Mouse (Mus musculus) liver, embryonic 16.5 days (tissue): ENCODE data around the gene Med7. TPM values are rescaled to one million over a fixed set of nuclear protein-coding genes. Genes with fewer than 3 reads are reported as not detected.

Source experiments
- ATAC-seq: fragments of 200-750 bp; cut with Nextera tagmentation; 2 replicates; pipeline ENCODE4 v1.8.0; 2017; ENCODE audit warnings: low read depth, mild to moderate bottlenecking, moderate number of reproducible peaks, moderate library complexity
- H3K27ac ChIP-seq: fragments of 300-500 bp; sonication (generic); 2 replicates; pipeline ENCODE4 v1.5.1; 2014; ENCODE audit warnings: mild to moderate bottlenecking, low read length
- H3K27me3 ChIP-seq: fragments of 300-500 bp; sonication (generic); 2 replicates; pipeline ENCODE4 v1.6.1; 2014; ENCODE audit warnings: low read depth, low read length, mixed read lengths; ENCODE audit not compliant: control insufficient read depth, insufficient read depth
- H3K36me3 ChIP-seq: fragments of 300-500 bp; sonication (generic); 2 replicates; pipeline ENCODE4 v1.6.1; 2014; ENCODE audit warnings: mild to moderate bottlenecking; ENCODE audit not compliant: control insufficient read depth, insufficient read depth
- H3K4me1 ChIP-seq: fragments of 300-500 bp; sonication (generic); 2 replicates; pipeline ENCODE4 v1.6.1; 2014; ENCODE audit warnings: low read depth, low read length, mixed read lengths; ENCODE audit not compliant: control insufficient read depth
- H3K4me2 ChIP-seq: fragments of 300-500 bp; sonication (generic); 2 replicates; pipeline ENCODE4 v1.6.1; 2014; ENCODE audit warnings: low read depth, low read length, mixed read lengths
- H3K4me3 ChIP-seq: fragments of 300-500 bp; sonication (generic); 2 replicates; pipeline ENCODE4 v1.5.1; 2014; ENCODE audit warnings: low read depth, mild to moderate bottlenecking, low read length
- H3K9ac ChIP-seq: fragments of 300-500 bp; sonication (generic); 2 replicates; pipeline ENCODE4 v1.6.1; 2014; ENCODE audit warnings: low read depth, low read length
- H3K9me3 ChIP-seq: fragments of 300-500 bp; sonication (generic); replicated peaks from 2 replicates; pipeline ENCODE4 v1.6.1; 2016; ENCODE audit warnings: low read length; ENCODE audit not compliant: control insufficient read depth
- WGBS: fragments of 180-500 bp; shearing (Covaris S2); extraction: QIAGEN DNeasy Blood & Tissue Kit; methylation state at CpG from one replicate; pipeline ENCODE4 v1.1.7; 2014; ENCODE audit not compliant: insufficient replicate concordance; 5-methylcytosine and 5-hydroxymethylcytosine counted together
- polyA plus RNA-seq: library from polyadenylated mRNA; unstranded; fragments of >200 nt; fragmentation: Nextera tagmentation; extraction: Ambion mirVana; gene quantifications from 2 replicates; pipeline ENCODE4 v1.2.1, GENCODE M21; 2015

The Med7 gene
- polyA plus RNA-seq, result 44.8 and 49.7 TPM in 2 replicates

- peaks cover 10% of the 10 kb centered on the region for H3K36me3 ChIP-seq
- peak within 1 kb of the TSS; percentile 99 for H3K27ac ChIP-seq
- under 1% methylated on average over 59 of the region's 59 CpGs for WGBS
- peak within 1 kb of the TSS; percentile 72 for H3K4me2 ChIP-seq
- H3K4me1 ChIP-seq, result peaks cover 30% of the 10 kb centered on the region
- H3K4me3 ChIP-seq, result peak within 1 kb of the TSS; percentile 100
- H3K27me3 ChIP-seq, result no peaks in the 10 kb centered on the region
- ATAC-seq, result peak; percentile 97
- no peaks in the 10 kb centered on the region for H3K9me3 ChIP-seq
- peak within 1 kb of the TSS; percentile 100 for H3K9ac ChIP-seq
Measured at GRCm38 (mm10) chr11:46436760-46437458, at the start of gene Med7. Med7 (plus strand) TSS chr11:46436925.

DNA sequence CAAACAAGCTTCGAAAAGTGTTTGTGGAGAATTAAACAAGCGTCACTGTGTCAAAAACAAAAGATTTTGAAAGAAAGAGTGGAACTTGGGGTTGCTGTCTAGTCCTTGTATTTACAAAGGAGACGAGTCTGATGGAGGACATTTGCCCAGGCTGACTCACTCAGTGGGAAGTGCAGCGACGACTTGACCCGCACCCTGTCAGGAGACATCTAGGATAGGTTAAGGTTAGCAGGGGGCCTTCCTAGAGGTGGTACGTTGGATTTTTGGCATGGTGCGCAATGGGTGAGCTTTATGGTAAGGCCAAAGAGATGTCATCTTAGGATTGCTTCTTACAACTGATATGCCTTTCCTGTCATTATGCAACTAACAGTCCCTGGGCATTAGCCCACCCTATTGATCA, 49.7 kb upstream of the Med7 start:
- Histone ChIP-seq H3K4me3 (no peak overlapping the region), H3K27ac (no peak overlapping the region), H3K36me3 (no peaks in the 10 kb centered on the region), H3K4me1 (no peaks in the 10 kb centered on the region), H3K27me3 (no peaks in the 10 kb centered on the region), H3K9me3 (no peaks in the 10 kb centered on the region), H3K9ac (no peak overlapping the region), H3K4me2 (no peak overlapping the region)
- ATAC-seq, result no peak
- WGBS, result 75% methylated on average over 8 of the region's 8 CpGs

DNA sequence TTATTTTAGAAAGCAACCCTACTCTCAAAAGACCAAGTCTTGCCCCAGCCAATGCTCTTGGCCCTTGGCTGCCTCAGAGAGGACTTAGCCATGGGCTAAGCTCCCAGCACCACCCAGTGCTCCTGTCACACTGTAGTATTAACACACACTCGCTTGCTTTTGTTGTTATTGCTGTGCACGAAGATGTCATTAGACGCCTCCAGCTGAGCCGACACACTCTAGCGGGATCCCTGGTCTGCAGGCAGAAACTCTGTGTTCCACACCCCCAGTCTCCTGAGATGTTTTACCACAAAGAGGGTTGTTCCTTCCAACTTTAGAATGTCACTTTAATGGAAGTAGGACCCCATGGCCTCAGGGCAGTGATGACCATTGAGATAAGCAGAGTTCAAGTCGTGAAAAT, 48.3 kb upstream of the Med7 start:
- no peak overlapping the region for H3K4me3 ChIP-seq
- no peak overlapping the region for H3K9ac ChIP-seq
- H3K36me3 ChIP-seq, result no peaks in the 10 kb centered on the region
- no peaks in the 10 kb centered on the region for H3K4me1 ChIP-seq
- H3K9me3 ChIP-seq, result no peaks in the 10 kb centered on the region
- no peak for ATAC-seq
- H3K4me2 ChIP-seq, result no peak overlapping the region
- H3K27me3 ChIP-seq, result no peaks in the 10 kb centered on the region
- H3K27ac ChIP-seq, result no peak overlapping the region
- WGBS, result 61% methylated on average over 6 of the region's 6 CpGs

DNA sequence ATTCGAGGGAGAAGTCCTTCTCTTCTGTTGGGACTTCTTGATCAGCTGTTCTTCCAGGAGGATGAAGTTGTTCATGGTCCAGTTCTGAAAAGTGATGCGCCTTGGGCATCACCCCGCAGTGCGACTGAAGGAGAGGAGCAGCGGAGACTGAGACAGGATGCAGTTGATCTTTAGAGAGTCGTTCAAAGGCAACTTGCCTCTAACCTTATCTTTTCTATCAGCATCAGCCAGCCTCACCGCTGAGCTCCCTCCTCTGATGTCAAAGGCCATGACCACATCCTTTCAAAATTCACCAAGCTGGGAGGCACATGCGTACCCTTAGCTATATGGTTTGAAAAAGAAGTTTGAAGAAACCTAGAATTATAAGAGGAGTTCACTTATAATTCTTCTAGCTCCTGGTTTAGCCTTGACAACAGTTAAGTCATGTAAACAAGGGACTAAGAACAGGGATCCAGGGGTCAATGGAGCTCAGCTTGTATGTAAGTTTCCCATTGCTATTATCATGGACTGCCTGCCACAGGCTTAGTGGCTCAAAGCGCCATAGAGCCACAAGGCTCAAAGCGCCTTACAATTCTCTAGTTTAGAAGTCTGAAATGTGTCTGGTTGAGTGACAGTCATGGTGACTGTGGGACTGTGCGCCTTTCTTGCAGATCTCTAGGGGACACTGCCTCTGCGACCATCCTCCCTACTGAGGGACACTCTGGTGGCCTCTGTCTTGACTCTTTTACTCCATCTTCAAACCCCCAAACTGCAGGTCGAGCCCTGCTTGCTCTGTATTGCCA, 47.2 kb upstream of the Med7 start, which contains the start of gene Itk:
Gene Itk (minus strand): TSS at position 180 of the 782 bp plus-strand sequence.
- H3K27ac ChIP-seq, result no peak within 1 kb of the TSS
- no peak within 1 kb of the TSS for H3K4me3 ChIP-seq
- WGBS, result 43% methylated on average over 13 of the region's 13 CpGs
- H3K9me3 ChIP-seq, result no peaks in the 10 kb centered on the region
- H3K27me3 ChIP-seq, result no peaks in the 10 kb centered on the region
- no peak within 1 kb of the TSS for H3K4me2 ChIP-seq
- no peak for ATAC-seq
- H3K9ac ChIP-seq, result no peak within 1 kb of the TSS
- no peaks in the 10 kb centered on the region for H3K4me1 ChIP-seq
- no peaks in the 10 kb centered on the region for H3K36me3 ChIP-seq

DNA sequence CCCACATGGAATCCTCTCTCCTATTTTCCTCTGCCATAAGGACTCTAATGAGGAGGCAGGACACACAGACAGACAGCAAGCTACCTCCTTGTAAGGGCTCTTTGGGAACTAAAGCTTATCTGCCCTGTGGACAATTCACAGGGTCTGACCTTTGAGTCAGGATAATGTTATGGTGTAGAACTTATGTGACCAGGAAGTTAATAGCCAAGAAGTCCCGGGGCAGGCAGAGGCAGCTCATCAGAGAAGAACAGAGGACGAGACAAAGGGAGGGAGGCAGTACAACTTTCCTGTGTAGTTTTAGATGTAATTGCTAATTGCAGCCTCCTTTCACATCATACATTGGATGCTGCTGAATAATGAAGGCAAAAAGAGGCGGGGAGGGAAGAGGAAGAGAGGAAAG, 46.1 kb upstream of the Med7 start:
- Histone ChIP-seq H3K36me3 (no peaks in the 10 kb centered on the region), H3K27me3 (no peaks in the 10 kb centered on the region), H3K27ac (no peak overlapping the region), H3K4me1 (no peaks in the 10 kb centered on the region), H3K9me3 (no peaks in the 10 kb centered on the region), H3K4me3 (no peak overlapping the region), H3K9ac (no peak overlapping the region), H3K4me2 (no peak overlapping the region)
- WGBS, result 35% methylated on average over 3 of the region's 3 CpGs
- ATAC-seq, result no peak

DNA sequence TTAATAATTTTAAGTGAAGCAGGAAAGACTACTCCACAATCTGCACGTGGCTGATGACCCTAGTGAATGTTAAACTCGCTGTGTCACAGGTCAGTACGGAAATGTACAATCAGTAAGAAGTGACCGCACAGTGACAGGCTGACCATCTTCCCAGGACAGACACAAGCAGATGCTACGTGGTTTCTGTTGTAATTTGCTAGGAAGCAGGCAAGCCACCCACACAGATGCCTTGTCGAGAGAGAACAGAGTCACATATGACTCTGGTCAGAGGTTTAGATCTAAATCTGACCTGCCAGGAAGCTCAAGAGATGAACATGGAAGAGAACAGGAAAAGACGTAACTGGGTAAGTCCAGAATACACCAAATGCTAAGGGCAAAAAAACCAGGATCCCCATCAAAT, 43.8 kb upstream of the Med7 start:
- H3K9ac ChIP-seq, result no peak overlapping the region
- H3K4me1 ChIP-seq, result peaks cover 5% of the 10 kb centered on the region
- no peak overlapping the region for H3K4me3 ChIP-seq
- no peak for ATAC-seq
- 48% methylated on average over 7 of the region's 7 CpGs for WGBS
- H3K27ac ChIP-seq, result no peak overlapping the region
- no peak overlapping the region for H3K4me2 ChIP-seq
- no peaks in the 10 kb centered on the region for H3K9me3 ChIP-seq
- no peaks in the 10 kb centered on the region for H3K27me3 ChIP-seq
- no peaks in the 10 kb centered on the region for H3K36me3 ChIP-seq

- Histone ChIP-seq H3K4me3 (no peak overlapping the region), H3K9ac (no peak overlapping the region), H3K9me3 (no peaks in the 10 kb centered on the region), H3K4me2 (no peak overlapping the region), H3K27ac (no peak overlapping the region), H3K4me1 (peaks cover 5% of the 10 kb centered on the region), H3K36me3 (no peaks in the 10 kb centered on the region), H3K27me3 (no peaks in the 10 kb centered on the region)
- WGBS, result 64% methylated on average over 4 of the region's 4 CpGs
- ATAC-seq, result no peak
Measured at GRCm38 (mm10) chr11:46393413-46393812, 43.3 kb upstream of the Med7 start.

- no peaks in the 10 kb centered on the region for H3K36me3 ChIP-seq
- H3K4me2 ChIP-seq, result no peak overlapping the region
- H3K27ac ChIP-seq, result no peak overlapping the region
- WGBS, result 71% methylated on average over 2 of the region's 2 CpGs
- no peaks in the 10 kb centered on the region for H3K27me3 ChIP-seq
- H3K4me1 ChIP-seq, result peaks cover 9% of the 10 kb centered on the region
- no peaks in the 10 kb centered on the region for H3K9me3 ChIP-seq
- no peak overlapping the region for H3K9ac ChIP-seq
- H3K4me3 ChIP-seq, result no peak overlapping the region
- ATAC-seq, result no peak
Measured at GRCm38 (mm10) chr11:46395088-46395487, 41.6 kb upstream of the Med7 start.

DNA sequence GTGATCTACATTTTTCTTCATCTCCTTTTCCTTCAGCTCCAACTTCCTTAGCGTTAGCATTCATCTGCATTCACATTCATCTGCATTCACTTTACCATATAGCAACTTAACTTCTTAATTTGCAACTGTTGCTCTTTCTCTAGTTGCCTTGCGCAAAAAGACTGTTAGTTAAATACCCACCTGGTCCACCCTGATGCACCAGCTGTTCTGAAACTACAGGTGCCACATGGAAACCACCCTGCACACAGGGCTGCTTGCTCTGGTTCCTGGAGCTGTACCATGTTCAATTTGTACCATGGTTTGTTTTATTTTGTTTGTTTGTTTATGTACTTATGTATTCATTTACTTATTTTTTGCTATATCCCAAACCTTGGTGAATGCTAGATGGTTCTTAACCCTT, 41.0 kb upstream of the Med7 start:
- Histone ChIP-seq H3K9ac (no peak overlapping the region), H3K4me1 (peaks cover 9% of the 10 kb centered on the region), H3K4me2 (no peak overlapping the region), H3K36me3 (no peaks in the 10 kb centered on the region), H3K27me3 (no peaks in the 10 kb centered on the region), H3K4me3 (no peak overlapping the region), H3K9me3 (no peaks in the 10 kb centered on the region), H3K27ac (no peak overlapping the region)
- no peak for ATAC-seq
- WGBS, result 78% methylated on average over 2 of the region's 2 CpGs
